Mouse (Mus musculus) hindbrain, postnatal 0 days (tissue): Measurements from ENCODE around the gene Rheb. TPM values are rescaled to one million over a fixed set of nuclear protein-coding genes. Genes with fewer than 3 reads are reported as not detected.
A peak's percentile ranks its signal among the peaks of the same experiment; 100 is the strongest.

ENCODE experiments used
- ATAC-seq: fragments of 200-750 bp; cut with Nextera tagmentation; 2 replicates; pipeline ENCODE4 v1.8.0; 2017; ENCODE audit warnings: mild to moderate bottlenecking, moderate TSS enrichment, moderate library complexity
- DNase-seq: peaks from one replicate; pipeline ENCODE4 v3.0.0-alpha.2; 2015; ENCODE audit warnings: low spot score
- H3K27ac ChIP-seq: fragments of 300-500 bp; sonication (generic); 2 replicates; pipeline ENCODE4 v1.5.1; 2014; ENCODE audit warnings: mild to moderate bottlenecking
- H3K27me3 ChIP-seq: fragments of 300-500 bp; sonication (generic); 2 replicates; pipeline ENCODE4 v1.6.1; 2014; ENCODE audit warnings: low read length, mixed read lengths; ENCODE audit not compliant: insufficient read depth
- H3K36me3 ChIP-seq: fragments of 300-500 bp; sonication (generic); 2 replicates; pipeline ENCODE4 v1.6.1; 2014; ENCODE audit warnings: low read length, mixed read lengths; ENCODE audit not compliant: insufficient read depth
- H3K4me1 ChIP-seq: fragments of 300-500 bp; sonication (generic); 2 replicates; pipeline ENCODE4 v1.6.1; 2014; ENCODE audit warnings: antibody characterized with exemption, low read length, mixed read lengths; ENCODE audit not compliant: insufficient read depth
- H3K4me2 ChIP-seq: fragments of 300-500 bp; sonication (generic); 2 replicates; pipeline ENCODE4 v1.6.1; 2014; ENCODE audit warnings: low read depth, mild to moderate bottlenecking, low read length, moderate library complexity, mixed read lengths
- H3K4me3 ChIP-seq: fragments of 300-500 bp; sonication (generic); 2 replicates; pipeline ENCODE4 v1.5.1; 2014; ENCODE audit warnings: low read length
- H3K9ac ChIP-seq: fragments of 300-500 bp; sonication (generic); replicated peaks from 2 replicates; pipeline ENCODE4 v1.6.1; 2014; ENCODE audit warnings: mild to moderate bottlenecking, low read length, moderate library complexity, mixed read lengths
- H3K9me3 ChIP-seq: fragments of 300-500 bp; sonication (generic); 2 replicates; pipeline ENCODE4 v1.6.1; 2016; ENCODE audit warnings: low read length, mixed read lengths
- CTCF ChIP-seq: IDR thresholded peaks from 2 replicates; pipeline ENCODE4 v1.5.1; 2016; ENCODE audit warnings: antibody characterized with exemption, control low read depth, low read depth
- WGBS: fragments of 180-500 bp; shearing (Covaris S2); extraction: QIAGEN DNeasy Blood & Tissue Kit; methylation state at CpG from one replicate; pipeline ENCODE4 v1.1.7; 2014; 5-methylcytosine and 5-hydroxymethylcytosine counted together
- polyA plus RNA-seq: library from polyadenylated mRNA; unstranded; fragments of >200 nt; fragmentation: Nextera tagmentation; extraction: Ambion mirVana; gene quantifications from 2 replicates; pipeline ENCODE4 v1.2.1, GENCODE M21; 2015
- total RNA-seq: library from RNA; depleted of rRNA; stranded (reverse); fragments of >200 nt; gene quantifications from 2 replicates; pipeline ENCODE4 v1.2.3, GENCODE M21; 2014

Rheb gene
- total and polyA plus RNA-seq, 2 experiments from 2014 or later, result 78.4 to 287 TPM

DNA sequence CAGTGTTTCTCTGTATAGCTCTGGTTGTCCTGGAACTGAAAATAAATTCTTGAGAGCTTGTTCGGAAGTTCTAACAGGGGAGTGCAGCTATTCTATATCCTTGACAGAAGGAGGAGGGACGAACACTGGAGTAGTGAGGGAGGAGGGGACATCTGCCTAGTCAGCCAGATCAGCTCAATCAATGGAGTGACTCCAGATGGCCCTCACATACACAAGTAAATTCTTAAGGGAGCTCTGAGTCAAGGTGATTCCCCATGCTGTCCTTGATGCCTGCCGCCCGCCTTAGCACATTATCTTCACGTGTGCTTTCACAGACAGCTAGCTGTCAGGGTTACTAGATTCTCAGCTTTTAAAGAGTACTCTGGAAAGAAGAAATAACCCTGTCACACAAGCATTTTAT, 21.8 kb downstream of the Rheb start:
- DNase-seq (peak; percentile 40), ATAC-seq (peak; percentile 70; the same call in 1 of the 2 replicates)
- no peak overlapping the region for H3K4me2 ChIP-seq
- H3K36me3 ChIP-seq, result peaks cover 13% of the 10 kb centered on the region; the same call in 1 of the 2 replicates
- H3K27me3 ChIP-seq, result no peaks in the 10 kb centered on the region
- no peaks in the 10 kb centered on the region for H3K9me3 ChIP-seq
- no peak overlapping the region for H3K4me3 ChIP-seq
- H3K27ac ChIP-seq, result peak overlapping the region; percentile 56; the same call in 1 of the 2 replicates
- H3K4me1 ChIP-seq, result 0 out of 2 replicates have a peak, but pooled peaks cover 10% of the 10 kb centered on the region
- no peak for TF ChIP-seq CTCF
- no peak overlapping the region for H3K9ac ChIP-seq
- WGBS, result 55% methylated on average over 5 of the region's 5 CpGs

DNA sequence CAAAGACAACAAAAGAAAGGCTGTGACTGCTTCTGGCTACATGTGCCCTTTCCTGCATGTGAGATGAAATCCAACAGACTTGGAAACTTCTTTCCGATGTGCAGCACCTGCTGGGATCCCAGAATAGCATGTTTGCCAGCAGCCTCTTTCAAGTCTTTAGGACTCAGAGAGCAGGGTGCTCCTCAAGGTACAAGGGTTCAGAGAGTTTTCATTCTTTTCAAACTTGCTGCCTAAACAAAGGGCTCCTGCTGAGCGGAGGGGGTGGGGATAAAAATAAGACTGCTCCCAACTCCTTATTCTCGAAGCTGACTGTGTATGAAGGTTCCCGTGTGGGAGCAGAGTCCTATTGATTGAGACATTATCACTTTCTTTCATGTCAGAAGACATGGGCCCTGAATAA, 25.2 kb downstream of the Rheb start:
- no peaks in the 10 kb centered on the region for H3K27me3 ChIP-seq
- peaks cover 31% of the 10 kb centered on the region for H3K36me3 ChIP-seq
- H3K4me3 ChIP-seq, result no peak overlapping the region
- no peak for ATAC-seq
- no peak overlapping the region for H3K9ac ChIP-seq
- H3K9me3 ChIP-seq, result no peaks in the 10 kb centered on the region
- no peak for DNase-seq
- no peak for TF ChIP-seq CTCF
- H3K27ac ChIP-seq, result no peak overlapping the region
- 38% methylated on average over 4 of the region's 4 CpGs for WGBS
- 0 out of 2 replicates have a peak, but pooled peaks cover 10% of the 10 kb centered on the region for H3K4me1 ChIP-seq
- no peak overlapping the region for H3K4me2 ChIP-seq

DNA sequence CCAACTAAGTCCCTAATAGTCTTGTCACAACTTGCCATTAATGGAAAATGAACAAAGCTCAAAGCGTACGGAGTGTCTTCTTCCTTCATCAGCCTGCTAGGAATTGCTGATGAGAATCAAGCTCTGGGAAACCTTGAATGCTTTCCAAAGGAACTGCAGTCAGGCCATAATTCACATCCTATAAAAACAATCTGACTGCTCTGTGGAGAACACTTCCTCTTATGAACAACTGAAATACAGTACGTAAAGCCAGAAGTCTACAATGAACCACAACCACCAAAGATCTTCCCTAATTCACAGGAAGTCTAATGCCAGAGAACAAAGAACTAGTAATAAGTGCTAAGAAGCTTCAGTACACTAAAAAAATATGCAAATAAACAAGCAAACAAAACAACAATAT, 28.5 kb downstream of the Rheb start:
- no peak overlapping the region for H3K27ac ChIP-seq
- 77% methylated on average over 3 of the region's 3 CpGs for WGBS
- ATAC-seq, result no peak

DNA sequence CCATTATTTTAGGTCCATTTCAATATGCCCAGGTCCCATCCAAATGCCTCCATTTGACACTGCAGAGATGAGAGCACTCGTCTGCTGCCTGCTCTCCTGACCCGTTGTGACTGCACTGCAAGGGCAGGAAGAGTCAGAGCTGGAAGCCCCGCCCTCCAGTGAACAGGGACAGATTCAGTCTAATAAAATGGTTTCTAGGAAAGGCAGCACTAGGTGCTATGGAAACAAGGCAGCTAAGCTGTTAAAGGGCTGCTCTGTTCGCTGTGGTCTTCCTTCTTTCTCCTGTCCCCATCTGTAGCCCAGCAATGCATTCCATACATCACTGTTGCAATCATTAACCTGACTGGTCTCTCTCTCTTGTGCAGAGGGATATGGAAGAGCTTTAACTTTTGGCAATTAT, 29.4 kb downstream of the Rheb start:
- no peak overlapping the region for H3K9ac ChIP-seq
- no peak overlapping the region for H3K4me2 ChIP-seq
- DNase-seq (no peak), ATAC-seq (no peak)
- no peaks in the 10 kb centered on the region for H3K4me1 ChIP-seq
- peaks cover 48% of the 10 kb centered on the region for H3K36me3 ChIP-seq
- no peaks in the 10 kb centered on the region for H3K9me3 ChIP-seq
- no peak for TF ChIP-seq CTCF
- WGBS, result 66% methylated on average over 4 of the region's 4 CpGs
- H3K27ac ChIP-seq, result no peak overlapping the region
- H3K4me3 ChIP-seq, result no peak overlapping the region
- no peaks in the 10 kb centered on the region for H3K27me3 ChIP-seq

More for the DNA sequence above, 28.5 kb downstream of the Rheb start:
- peaks cover 48% of the 10 kb centered on the region for H3K36me3 ChIP-seq
- TF ChIP-seq CTCF, result no peak
- no peaks in the 10 kb centered on the region for H3K9me3 ChIP-seq
- H3K9ac ChIP-seq, result no peak overlapping the region
- H3K27me3 ChIP-seq, result no peaks in the 10 kb centered on the region
- no peak for DNase-seq
- H3K4me1 ChIP-seq, result no peaks in the 10 kb centered on the region
- no peak overlapping the region for H3K4me3 ChIP-seq
- no peak overlapping the region for H3K4me2 ChIP-seq

DNA sequence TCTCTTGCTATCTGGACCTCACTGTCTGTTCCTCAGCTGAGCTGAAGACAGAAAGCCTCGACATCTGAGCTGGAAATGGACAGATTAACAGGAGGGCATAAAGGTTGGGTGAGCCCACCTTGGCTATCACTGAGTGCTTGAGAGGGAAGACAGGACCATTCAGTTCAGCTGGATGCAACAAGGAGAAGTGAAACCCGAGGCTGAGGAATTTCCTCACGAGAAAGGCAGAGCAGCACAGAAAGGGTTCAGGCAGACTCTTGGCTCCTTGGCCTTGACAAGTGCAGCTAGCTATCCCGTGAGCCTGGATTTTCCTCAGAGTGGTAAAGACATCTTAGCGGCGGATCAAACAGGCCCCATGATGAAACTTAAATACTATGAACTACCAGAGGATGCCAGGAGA, 37.2 kb downstream of the Rheb start:
- Histone ChIP-seq H3K4me3 (no peak overlapping the region), H3K9ac (no peak overlapping the region), H3K27me3 (no peaks in the 10 kb centered on the region), H3K4me1 (no peaks in the 10 kb centered on the region), H3K36me3 (peaks cover 42% of the 10 kb centered on the region), H3K9me3 (no peaks in the 10 kb centered on the region), H3K27ac (no peak overlapping the region), H3K4me2 (no peak overlapping the region)
- 85% methylated on average over 6 of the region's 6 CpGs for WGBS
- ATAC-seq (no peak), DNase-seq (no peak)
- TF ChIP-seq CTCF, result no peak

DNA sequence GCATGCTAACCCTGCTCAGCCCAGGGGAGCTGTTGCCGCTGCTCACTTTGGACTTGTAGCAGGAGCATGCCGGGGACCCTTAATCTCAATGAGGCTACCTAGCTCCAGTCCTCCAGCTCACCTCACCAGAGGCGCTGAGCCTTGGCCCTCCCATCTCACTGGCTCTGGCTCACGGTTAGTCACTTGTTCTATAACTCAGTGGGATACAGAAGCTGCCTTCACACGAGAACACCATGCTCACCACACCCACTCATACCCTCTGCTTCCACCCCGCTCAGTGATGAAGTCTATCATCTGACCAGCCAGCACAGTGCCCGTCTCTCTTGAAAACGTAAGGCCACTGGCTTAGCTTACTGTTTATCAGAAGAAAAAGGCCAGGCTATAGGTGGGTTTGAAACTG, 37.8 kb downstream of the Rheb start:
- H3K36me3 ChIP-seq, result peaks cover 42% of the 10 kb centered on the region
- H3K9me3 ChIP-seq, result no peaks in the 10 kb centered on the region
- no peak for ATAC-seq
- H3K4me3 ChIP-seq, result no peak overlapping the region
- TF ChIP-seq CTCF, result no peak
- H3K27me3 ChIP-seq, result no peaks in the 10 kb centered on the region
- 86% methylated on average over 8 of the region's 8 CpGs for WGBS
- H3K4me1 ChIP-seq, result no peaks in the 10 kb centered on the region
- H3K4me2 ChIP-seq, result no peak overlapping the region
- H3K9ac ChIP-seq, result no peak overlapping the region
- no peak overlapping the region for H3K27ac ChIP-seq
- DNase-seq, result no peak

DNA sequence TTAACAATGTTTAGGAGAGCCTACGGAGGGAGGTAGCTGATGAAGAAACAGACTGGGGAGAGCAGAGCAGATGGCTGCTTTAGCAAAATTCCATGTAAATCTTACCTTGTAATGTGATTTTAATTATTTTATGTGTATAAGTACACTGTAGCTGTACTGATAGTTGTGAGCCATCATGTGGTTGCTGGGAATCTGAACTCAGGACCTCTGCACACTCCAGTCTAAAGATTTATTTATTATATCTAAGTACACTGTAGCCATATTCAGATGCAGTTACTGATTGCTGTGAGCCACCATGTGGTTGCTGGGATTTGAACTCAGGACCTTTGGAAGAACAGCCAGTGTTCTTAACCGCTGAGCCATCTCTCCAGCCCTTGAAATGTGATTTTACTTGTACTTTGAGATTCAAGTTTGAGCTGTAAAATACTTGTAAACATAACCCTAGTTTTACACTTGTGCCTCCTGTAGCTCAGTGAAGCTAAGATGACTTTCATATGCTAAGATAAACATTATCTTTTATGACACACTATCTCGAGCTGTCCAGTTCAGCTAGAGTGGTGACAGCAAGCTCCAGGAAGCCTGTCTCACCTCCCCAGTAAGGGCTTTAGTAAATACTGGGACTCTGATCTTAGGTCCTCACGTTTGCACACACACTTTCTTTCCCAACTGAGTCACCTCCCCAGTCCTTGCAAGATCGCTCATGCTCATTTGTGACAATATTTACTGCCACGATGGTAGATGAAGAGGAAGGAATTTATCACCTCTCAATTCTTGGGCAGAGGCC, 40.4 kb downstream of the Rheb start:
- no peaks in the 10 kb centered on the region for H3K4me1 ChIP-seq
- H3K4me3 ChIP-seq, result no peak overlapping the region
- no peaks in the 10 kb centered on the region for H3K27me3 ChIP-seq
- TF ChIP-seq CTCF, result no peak
- no peak overlapping the region for H3K4me2 ChIP-seq
- no peak overlapping the region for H3K27ac ChIP-seq
- 80% methylated on average over 6 of the region's 6 CpGs for WGBS
- ATAC-seq (no peak), DNase-seq (no peak)
- peaks cover 36% of the 10 kb centered on the region for H3K36me3 ChIP-seq
- no peaks in the 10 kb centered on the region for H3K9me3 ChIP-seq
- H3K9ac ChIP-seq, result no peak overlapping the region
